Mouse (Mus musculus) lung, adult 10 weeks (tissue): ENCODE data around the gene Plk2. TPM values are rescaled to one million over a fixed set of nuclear protein-coding genes. Genes with fewer than 3 reads are reported as not detected.

Experiments used
- polyA plus RNA-seq: library from polyadenylated mRNA; stranded (reverse); fragments of 350-450 nt; fragmentation: Illumina TruSeq; extraction: RNeasy Lipid Tissue Mini Kit (QIAGEN cat#74804); gene quantifications from one replicate; pipeline ENCODE4 v1.2.3, GENCODE M21; 2014; ENCODE audit warnings: low read depth, low replicate concordance; ENCODE audit not compliant: insufficient read depth

Gene Plk2
- polyA plus RNA-seq = 26.6 TPM

DNA sequence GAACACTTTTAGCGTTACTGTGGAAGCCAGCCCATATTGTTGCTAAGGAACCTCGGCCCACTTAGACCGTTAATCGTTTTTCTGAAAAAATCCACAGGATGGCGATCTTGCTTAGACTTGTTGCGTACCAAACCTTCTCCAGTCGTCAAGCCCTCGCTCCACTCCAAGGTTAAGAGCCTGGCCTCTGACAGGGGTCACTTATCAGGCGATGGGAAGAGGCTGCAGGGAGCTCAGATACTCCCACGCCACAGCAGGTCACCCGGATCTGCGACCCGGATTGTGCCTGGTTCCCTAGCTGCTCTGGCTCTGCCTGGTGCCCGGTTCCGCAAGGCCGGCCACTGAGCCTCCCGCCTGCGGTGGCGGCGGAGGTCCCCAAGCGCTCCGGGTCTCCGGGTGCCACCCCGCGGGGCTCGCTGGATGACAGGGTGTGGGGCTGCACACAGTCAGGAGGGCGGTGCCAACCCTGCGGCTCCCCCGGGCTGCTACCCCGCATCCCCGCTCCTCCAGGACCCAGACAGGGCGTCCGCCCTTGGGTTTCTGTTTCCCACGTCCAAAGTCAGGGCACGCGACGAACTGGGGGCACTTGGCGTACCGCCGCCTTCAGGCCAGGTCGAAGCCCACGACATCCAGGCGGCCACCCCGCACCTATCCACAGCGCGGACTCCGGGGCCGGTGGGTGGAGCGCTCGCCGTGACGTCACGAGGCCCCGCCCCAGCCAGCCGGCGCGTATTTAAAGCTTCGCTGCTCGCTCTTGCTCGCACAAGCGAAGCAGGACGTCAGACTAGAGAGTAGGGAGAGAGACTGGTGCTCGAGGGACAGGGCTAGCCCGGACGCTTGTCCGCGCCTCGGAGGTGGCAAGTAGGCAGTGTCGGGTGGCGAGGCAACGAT lies at the start of gene Plk2:
Plk2 (plus strand) TSS at position 756 of the 888 bp plus-strand sequence.

DNA sequence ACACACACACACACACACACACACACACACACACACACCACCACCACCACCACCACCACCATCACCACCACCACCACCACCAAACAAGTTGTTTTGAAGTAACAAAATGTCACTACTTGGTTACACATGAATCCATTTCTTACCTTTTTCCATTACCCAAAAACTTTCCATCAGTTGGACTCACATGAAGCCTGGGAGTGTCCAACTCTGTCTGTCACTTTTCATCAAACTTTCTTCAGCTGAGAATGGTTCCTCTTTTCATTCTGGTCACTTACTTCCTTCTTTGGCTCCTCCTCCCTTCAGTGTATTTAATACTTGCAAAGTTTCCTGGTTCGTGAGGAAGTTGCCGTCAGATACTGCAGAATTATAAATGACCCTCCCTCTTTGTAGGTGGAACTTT lies 37.9 kb upstream of the Plk2 start, which contains the start of gene Gapt:
Gapt (minus strand) TSS at position 259 of the 400 bp plus-strand sequence.

Other genes starting within 250 kb of the Plk2 start
- 0.52 TPM for gene Rab3c, start 114.0 kb upstream of the Plk2 start, polyA plus RNA-seq
- 1.4 TPM for gene Gapt, start 37.8 kb upstream of the Plk2 start, polyA plus RNA-seq